Mouse (Mus musculus): Measurements from ENCODE around the gene Sf3b6. TPM values are rescaled to one million over a fixed set of nuclear protein-coding genes. Genes with fewer than 3 reads are reported as not detected.
A peak's percentile ranks its signal among the peaks of the same experiment; 100 is the strongest.

Sf3b6 gene
- total RNA-seq (2014; rRNA removed) = 117 and 156 TPM in 2 replicates
- 326 and 451 TPM in 2 replicates for polyA plus RNA-seq (2015; fragmentation: Nextera tagmentation; extraction: Ambion mirVana)

DNA sequence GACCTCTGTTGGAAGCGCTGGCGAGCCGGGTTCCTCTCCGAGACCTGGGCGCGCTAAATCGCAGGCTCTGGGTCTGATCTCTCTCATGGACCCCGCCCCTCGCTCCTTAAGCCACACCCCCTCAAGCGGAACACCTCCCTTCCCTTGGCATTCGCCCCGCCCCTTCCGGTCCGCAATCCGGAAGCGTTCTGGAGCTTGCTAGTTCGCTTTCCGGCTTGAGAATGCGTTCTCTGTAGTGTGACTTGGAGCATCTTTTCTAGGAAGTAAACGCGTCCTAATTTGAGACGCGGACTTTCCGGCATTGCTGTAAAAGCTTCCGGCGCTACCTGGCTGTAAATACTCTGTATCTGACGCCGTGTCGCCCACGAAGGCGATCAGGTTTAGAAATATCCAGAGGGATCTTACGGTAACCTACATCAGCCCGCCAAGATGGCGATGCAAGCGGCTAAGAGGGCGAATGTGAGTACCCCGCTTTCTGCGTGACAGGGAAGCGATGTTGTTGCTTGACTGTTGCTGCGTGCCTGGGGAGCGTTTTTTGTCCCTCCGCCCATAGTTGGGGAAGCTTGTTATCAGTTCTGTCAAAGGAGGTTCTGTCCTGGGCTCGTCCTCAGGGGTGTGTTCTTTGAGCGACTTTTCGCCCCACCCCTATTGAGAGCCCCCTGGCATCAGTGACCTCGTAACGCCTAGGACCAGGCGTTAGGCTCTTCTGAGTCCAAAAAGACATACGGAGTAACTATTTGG, at the start of gene Sf3b6:
Sf3b6 (plus strand) TSS at position 184 of the 741 bp plus-strand sequence.
- no peak for TF ChIP-seq CTCF (IDR thresholded peaks at IDR 0.05; ENCODE audit: low read depth)
- 2% methylated on average over 49 of the region's 49 CpGs for WGBS
- Histone ChIP-seq H3K9ac (peak within 1 kb of the TSS; percentile 76), H3K4me3 (ENCODE audit: low read depth, low read length) (peak within 1 kb of the TSS; percentile 91), H3K9me3 (ENCODE audit: low read length) (no peaks in the 10 kb centered on the region), H3K27ac (ENCODE audit: low read depth, low read length) (peak within 1 kb of the TSS; percentile 91), H3K27me3 (ENCODE audit: insufficient read depth, low read length) (no peaks in the 10 kb centered on the region), H3K4me2 (ENCODE audit: low read depth) (peak within 1 kb of the TSS; percentile 80), H3K4me1 (ENCODE audit: insufficient read depth) (peaks cover 10% of the 10 kb centered on the region), H3K36me3 (ENCODE audit: insufficient read depth) (peaks cover 20% of the 10 kb centered on the region; the same call in 1 of the 2 replicates)
- DNase-seq (peak; percentile 98), ATAC-seq (peak; percentile 99)

DNA sequence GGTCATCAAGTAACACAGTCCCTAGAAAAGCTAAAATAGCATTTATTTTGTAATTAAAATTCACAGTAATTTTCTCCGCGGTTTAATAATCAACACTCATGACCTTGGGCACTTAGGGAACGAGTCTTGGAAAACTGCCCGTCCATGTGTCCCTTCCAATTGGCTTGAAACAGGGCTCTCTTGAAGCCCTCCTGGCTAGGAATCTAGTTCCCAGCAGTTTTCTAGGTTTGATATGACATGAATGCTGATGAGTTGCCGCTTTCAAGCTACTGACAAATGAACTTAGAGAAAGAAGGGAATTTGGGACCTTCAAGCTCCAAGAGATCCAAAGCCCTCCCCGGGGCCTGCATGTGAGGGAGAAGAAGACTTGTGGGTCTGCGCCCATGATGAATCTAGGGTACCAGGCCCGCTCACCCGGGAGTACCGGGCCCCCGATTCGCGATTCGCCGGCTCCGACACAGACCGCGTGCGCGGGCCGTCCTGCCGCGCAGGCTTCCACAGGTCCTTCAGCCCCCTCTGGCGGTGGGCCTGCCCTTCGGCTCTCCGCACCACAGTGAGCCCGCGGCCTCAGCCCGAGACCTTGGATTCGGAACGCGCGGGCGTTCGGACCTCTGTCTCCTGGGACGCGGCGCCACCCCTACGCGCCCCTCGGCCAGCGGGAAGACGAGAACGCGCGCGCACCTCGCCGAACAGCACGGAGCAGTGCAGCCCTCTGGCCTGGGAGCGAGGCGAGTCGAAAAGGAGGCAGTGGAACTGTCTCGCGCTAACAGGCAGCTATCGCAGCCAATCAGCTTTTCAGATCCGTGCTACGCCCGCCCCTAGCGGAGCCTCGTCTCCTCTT, 48.6 kb upstream of the Sf3b6 start, which contains the start of the genes Pfn4 and Fam228b:
Pfn4 (plus strand) TSS at position 531 of the 841 bp plus-strand sequence.
Fam228b (minus strand) TSS at position 776 of the 841 bp plus-strand sequence.
- peak within 1 kb of the TSS; percentile 60 for H3K4me2 ChIP-seq (ENCODE audit: low read depth)
- no peaks in the 10 kb centered on the region for H3K36me3 ChIP-seq (ENCODE audit: insufficient read depth)
- H3K9ac ChIP-seq = peak within 1 kb of the TSS; percentile 86
- no peaks in the 10 kb centered on the region for H3K27me3 ChIP-seq (ENCODE audit: insufficient read depth, low read length)
- H3K9me3 ChIP-seq (ENCODE audit: low read length) = no peaks in the 10 kb centered on the region
- peak; percentile 99 for ATAC-seq
- H3K4me3 ChIP-seq (ENCODE audit: low read depth, low read length) = peak within 1 kb of the TSS; percentile 67
- H3K4me1 ChIP-seq (ENCODE audit: insufficient read depth) = 0 out of 2 replicates have a peak, but pooled peaks cover 7% of the 10 kb centered on the region
- peak; percentile 94 for TF ChIP-seq CTCF (IDR thresholded peaks at IDR 0.05; ENCODE audit: low read depth)
- DNase-seq = peak; percentile 99
- WGBS = 3% methylated on average over 61 of the region's 61 CpGs
- peak within 1 kb of the TSS; percentile 98 for H3K27ac ChIP-seq (ENCODE audit: low read depth, low read length)

DNA sequence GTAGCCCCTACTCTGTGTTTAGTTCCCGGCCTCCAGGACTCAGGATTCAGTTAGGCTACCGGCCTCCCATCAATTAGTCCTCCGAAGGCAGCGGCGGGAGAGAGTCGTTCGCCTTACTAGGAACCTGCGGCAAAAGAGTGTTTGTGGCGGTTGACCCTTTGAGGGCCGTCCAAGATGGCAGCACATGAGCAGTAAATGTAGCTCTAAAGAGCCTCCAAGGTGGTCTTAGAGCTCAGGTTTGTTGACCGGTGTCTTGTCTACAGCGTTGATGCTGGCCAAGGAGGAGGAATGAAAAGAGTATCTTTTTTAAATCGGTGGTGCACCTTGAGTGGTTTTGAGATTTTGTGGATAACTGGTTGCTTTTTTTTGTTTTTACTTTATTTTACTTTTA, 48.0 kb upstream of the Sf3b6 start:
- Histone ChIP-seq H3K4me2 (ENCODE audit: low read depth) (peak overlapping the region; percentile 60), H3K4me1 (ENCODE audit: insufficient read depth) (0 out of 2 replicates have a peak, but pooled peaks cover 7% of the 10 kb centered on the region), H3K4me3 (ENCODE audit: low read depth, low read length) (peak overlapping the region; percentile 67), H3K9ac (peak overlapping the region; percentile 86), H3K9me3 (ENCODE audit: low read length) (no peaks in the 10 kb centered on the region), H3K27ac (ENCODE audit: low read depth, low read length) (peak overlapping the region; percentile 98), H3K27me3 (ENCODE audit: insufficient read depth, low read length) (no peaks in the 10 kb centered on the region), H3K36me3 (ENCODE audit: insufficient read depth) (no peaks in the 10 kb centered on the region)
- WGBS = 19% methylated on average over 13 of the region's 13 CpGs
- TF ChIP-seq CTCF (IDR thresholded peaks at IDR 0.05; ENCODE audit: low read depth) = no peak
- DNase-seq (no peak), ATAC-seq (peak; percentile 19)

DNA sequence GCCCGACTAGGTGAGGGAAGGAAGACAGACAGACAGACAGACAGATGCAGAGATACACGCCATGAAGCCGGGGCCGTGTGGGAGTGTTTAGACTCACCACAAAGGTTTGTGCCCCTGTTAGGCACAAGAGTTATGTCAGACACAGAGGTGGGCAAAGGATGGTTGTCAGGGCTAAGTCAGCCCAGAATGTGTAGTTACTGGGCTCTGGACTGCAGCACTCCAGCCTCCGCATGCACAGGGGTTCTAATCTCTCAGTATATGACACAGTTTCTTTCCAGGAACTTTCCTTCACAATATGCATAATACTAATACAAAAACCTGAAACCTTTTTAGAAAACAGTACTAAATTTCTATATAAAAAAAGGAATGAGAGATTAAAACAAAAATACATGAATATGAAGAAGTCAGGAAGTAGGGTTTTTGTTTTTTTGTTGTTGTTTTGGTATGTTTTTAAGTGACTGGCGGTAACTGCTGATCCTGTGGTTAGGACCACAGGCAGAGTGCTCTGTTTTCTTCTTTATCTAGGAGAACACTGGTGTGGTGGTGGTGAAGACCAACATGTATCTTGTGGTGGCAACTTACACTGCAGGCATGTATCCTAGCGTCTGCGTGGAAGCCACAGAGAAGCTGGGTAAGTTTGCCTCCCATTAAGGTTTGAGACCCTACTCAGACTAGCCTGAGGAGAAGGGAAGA, 42.3 kb upstream of the Sf3b6 start:
- no peak for DNase-seq
- Histone ChIP-seq H3K4me1 (ENCODE audit: insufficient read depth) (no peaks in the 10 kb centered on the region), H3K27ac (ENCODE audit: low read depth, low read length) (no peak overlapping the region), H3K27me3 (ENCODE audit: insufficient read depth, low read length) (no peaks in the 10 kb centered on the region), H3K4me3 (ENCODE audit: low read depth, low read length) (no peak overlapping the region), H3K4me2 (ENCODE audit: low read depth) (no peak overlapping the region), H3K36me3 (ENCODE audit: insufficient read depth) (no peaks in the 10 kb centered on the region), H3K9ac (no peak overlapping the region), H3K9me3 (ENCODE audit: low read length) (no peaks in the 10 kb centered on the region)
- no peak for ATAC-seq
- no peak for TF ChIP-seq CTCF (IDR thresholded peaks at IDR 0.05; ENCODE audit: low read depth)
- WGBS = 94% methylated on average over 8 of the region's 8 CpGs

DNA sequence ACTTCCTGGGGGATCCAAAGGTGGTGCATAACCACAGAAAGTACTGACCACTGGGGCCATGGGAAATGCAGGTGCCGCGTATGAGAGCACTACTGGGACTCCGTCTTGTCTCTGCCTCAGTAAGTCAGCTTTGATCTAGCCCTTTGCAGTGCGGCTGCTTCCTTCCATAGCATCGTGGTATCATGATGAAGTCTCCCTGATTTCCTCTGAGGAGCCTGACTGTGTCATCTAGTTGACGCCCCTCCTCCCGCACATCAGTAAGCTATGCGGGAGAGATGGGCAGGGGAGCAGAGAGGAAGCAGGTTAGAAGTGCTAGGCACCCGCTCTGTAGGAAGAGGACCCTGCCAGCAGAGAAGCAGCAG, 41.8 kb upstream of the Sf3b6 start:
- H3K9ac ChIP-seq = no peak overlapping the region
- no peaks in the 10 kb centered on the region for H3K4me1 ChIP-seq (ENCODE audit: insufficient read depth)
- H3K4me2 ChIP-seq (ENCODE audit: low read depth) = no peak overlapping the region
- H3K9me3 ChIP-seq (ENCODE audit: low read length) = no peaks in the 10 kb centered on the region
- no peak for TF ChIP-seq CTCF (IDR thresholded peaks at IDR 0.05; ENCODE audit: low read depth)
- WGBS = 80% methylated on average over 9 of the region's 9 CpGs
- no peak overlapping the region for H3K4me3 ChIP-seq (ENCODE audit: low read depth, low read length)
- no peaks in the 10 kb centered on the region for H3K36me3 ChIP-seq (ENCODE audit: insufficient read depth)
- no peak overlapping the region for H3K27ac ChIP-seq (ENCODE audit: low read depth, low read length)
- ATAC-seq = no peak
- H3K27me3 ChIP-seq (ENCODE audit: insufficient read depth, low read length) = no peaks in the 10 kb centered on the region
- DNase-seq = no peak

DNA sequence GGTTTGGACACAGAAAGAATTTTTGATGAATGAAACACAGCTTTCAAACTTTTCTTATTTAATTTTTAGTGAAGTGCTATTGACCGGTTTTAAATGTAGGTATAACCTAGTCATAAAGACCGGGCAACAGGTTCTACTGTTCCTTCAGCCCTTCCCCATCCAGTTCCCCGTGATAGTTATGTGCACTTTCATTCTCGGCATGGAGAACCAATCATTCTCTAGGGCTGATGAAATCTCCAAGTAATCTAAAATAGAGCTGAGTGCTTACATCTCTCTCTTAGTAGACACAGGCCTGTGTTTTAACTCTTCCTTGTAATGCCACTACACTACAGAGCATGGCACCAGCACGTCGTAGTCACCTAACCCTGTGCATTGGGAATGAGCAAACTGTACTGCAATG, 39.6 kb upstream of the Sf3b6 start:
- DNase-seq (no peak), ATAC-seq (no peak)
- Histone ChIP-seq H3K9ac (no peak overlapping the region), H3K4me3 (ENCODE audit: low read depth, low read length) (no peak overlapping the region), H3K36me3 (ENCODE audit: insufficient read depth) (no peaks in the 10 kb centered on the region), H3K4me1 (ENCODE audit: insufficient read depth) (no peaks in the 10 kb centered on the region), H3K9me3 (ENCODE audit: low read length) (no peaks in the 10 kb centered on the region), H3K4me2 (ENCODE audit: low read depth) (no peak overlapping the region), H3K27ac (ENCODE audit: low read depth, low read length) (no peak overlapping the region), H3K27me3 (ENCODE audit: insufficient read depth, low read length) (no peaks in the 10 kb centered on the region)
- no peak for TF ChIP-seq CTCF (IDR thresholded peaks at IDR 0.05; ENCODE audit: low read depth)
- 90% methylated on average over 6 of the region's 6 CpGs for WGBS

All from forebrain, postnatal 0 days (tissue).